Mouse (Mus musculus): ENCODE data around the gene Ddx59.

DNA sequence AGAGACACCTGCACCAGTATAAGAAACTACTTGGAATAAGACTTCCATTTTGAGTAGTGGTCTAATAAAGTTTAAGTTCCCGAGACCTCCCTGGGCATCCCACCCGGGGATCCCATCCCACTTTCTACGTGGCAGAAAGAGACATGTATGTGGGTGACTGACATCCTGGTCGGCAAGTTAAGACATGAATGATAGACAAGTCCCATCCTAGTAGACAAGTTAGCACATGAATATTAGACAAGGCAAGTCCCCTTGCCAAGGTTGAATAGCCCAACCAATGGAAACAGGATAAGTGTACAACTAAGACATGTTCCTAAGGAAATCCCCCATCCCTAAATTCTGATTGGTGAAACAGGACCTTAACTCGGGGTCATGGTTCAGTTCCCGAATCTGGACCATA is 34.5 kb downstream of the Ddx59 start:
- TF ChIP-seq POLR2A (IDR thresholded peaks at IDR 0.05; ENCODE audit: insufficient read depth, low read depth, low read length) (no peak), CTCF (IDR thresholded peaks at IDR 0.05; ENCODE audit: insufficient read depth, low read depth, low read length) (no peak)
